Mouse (Mus musculus) embryonic fibroblast, embryonic 13.5 days (primary cell): ENCODE measurements at regions not wholly inside any gene's neighbourhood (a gene's known extent, or its start where the extent isn't known, plus 50 kb on each side); places are given as distances from the start of the nearest gene placed in this dataset.

ENCODE experiments used
- CTCF ChIP-seq: IDR thresholded peaks from 2 replicates; pipeline ENCODE4 v1.5.1; 2011; ENCODE audit warnings: mild to moderate bottlenecking, control low read depth, low read length, moderate library complexity, borderline replicate concordance; ENCODE audit not compliant: insufficient read depth
- POLR2A ChIP-seq: IDR thresholded peaks from 2 replicates; pipeline ENCODE4 v1.6.1; 2011; ENCODE audit warnings: low read depth, mild to moderate bottlenecking, control low read depth, low read length, moderate library complexity

GRCm38 (mm10) chr13:28644846-28645574, 308.5 kb downstream of the Sox4 start:
- TF ChIP-seq POLR2A: no peak
- no peak for TF ChIP-seq CTCF
